Mouse (Mus musculus): ENCODE measurements around the gene Adgb. TPM values are rescaled to one million over a fixed set of nuclear protein-coding genes. Genes with fewer than 3 reads are reported as not detected.

The Adgb gene
- polyA plus RNA-seq, 1 experiment from 2014 or later = 0.08 TPM

DNA sequence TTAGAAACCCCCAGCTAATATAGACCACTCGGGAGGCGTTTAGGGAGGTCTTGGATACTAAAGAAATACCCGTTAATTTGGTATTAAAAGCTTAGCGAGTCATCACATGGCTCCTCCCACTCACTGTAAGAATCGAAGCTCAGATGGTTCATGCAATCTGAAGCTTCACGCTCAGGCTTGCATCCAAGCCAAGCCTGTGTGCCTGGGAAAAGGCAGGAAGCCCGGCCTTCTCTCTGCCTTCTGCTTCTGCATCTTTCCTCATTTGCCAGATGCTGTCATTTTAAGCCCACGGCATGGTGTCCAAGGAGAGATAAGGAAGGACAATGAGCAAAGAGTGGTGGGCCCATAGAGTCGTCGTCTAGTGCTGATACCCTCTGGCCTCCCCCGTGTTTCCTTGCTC is 149.2 kb downstream of the Adgb start:
- ATAC-seq (ENCODE audit: low read depth) = no peak

DNA sequence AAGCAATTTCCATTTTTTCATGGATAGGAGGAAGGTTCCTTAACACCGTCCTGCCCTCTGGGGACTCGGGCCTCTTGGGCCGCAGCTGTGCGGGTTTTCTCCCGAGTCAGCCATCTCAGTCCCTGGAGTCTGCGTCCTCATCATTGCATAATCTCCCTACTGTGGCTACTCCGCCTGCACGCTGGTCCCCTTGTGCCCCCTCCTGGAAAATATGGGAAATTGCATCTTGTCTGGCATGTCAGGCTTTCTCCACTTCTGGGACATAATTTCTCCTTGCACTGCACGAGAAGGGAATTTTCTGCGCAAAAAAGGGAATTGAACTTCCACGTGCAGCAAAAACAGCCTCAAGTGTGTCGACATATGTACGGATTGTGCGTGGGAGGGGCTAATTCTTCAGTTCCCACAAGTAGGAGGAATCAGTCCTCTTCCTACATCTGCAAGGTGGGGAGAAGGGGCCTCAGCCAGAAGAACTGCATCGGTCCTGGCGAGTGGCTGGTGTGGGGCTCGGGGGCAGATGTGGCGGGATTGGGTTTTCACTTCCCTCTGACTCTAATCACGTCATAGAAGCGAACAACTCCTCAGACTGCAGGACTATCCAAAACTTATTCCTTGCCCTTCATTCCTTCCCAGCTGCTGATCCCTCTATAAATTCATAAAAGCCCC is 150.9 kb downstream of the Adgb start:
- H3K4me2 ChIP-seq = peak overlapping the region; percentile 52
- no peaks in the 10 kb centered on the region for H3K27me3 ChIP-seq
- H3K27ac ChIP-seq (replicated peaks) = no peak overlapping the region
- no peaks in the 10 kb centered on the region; the same call in 1 of the 2 replicates for H3K4me1 ChIP-seq (replicated peaks)
- H3K9me3 ChIP-seq = no peaks in the 10 kb centered on the region
- WGBS = 9% methylated on average over 20 of the region's 20 CpGs
- H3K36me3 ChIP-seq = no peaks in the 10 kb centered on the region
- H3K9ac ChIP-seq = peak overlapping the region; percentile 60
- peak; percentile 94 for ATAC-seq (ENCODE audit: low read depth)
- peak overlapping the region; percentile 26 for H3K4me3 ChIP-seq

More for the DNA sequence above, 149.2 kb downstream of the Adgb start:
- no peaks in the 10 kb centered on the region for H3K36me3 ChIP-seq
- H3K9ac ChIP-seq = no peak overlapping the region
- no peaks in the 10 kb centered on the region; the same call in 1 of the 2 replicates for H3K4me1 ChIP-seq (replicated peaks)
- 89% methylated on average over 11 of the region's 11 CpGs for WGBS
- H3K27ac ChIP-seq (replicated peaks) = no peak overlapping the region
- no peak overlapping the region for H3K4me2 ChIP-seq
- H3K4me3 ChIP-seq = no peak overlapping the region
- H3K9me3 ChIP-seq = no peaks in the 10 kb centered on the region
- H3K27me3 ChIP-seq = no peaks in the 10 kb centered on the region

DNA sequence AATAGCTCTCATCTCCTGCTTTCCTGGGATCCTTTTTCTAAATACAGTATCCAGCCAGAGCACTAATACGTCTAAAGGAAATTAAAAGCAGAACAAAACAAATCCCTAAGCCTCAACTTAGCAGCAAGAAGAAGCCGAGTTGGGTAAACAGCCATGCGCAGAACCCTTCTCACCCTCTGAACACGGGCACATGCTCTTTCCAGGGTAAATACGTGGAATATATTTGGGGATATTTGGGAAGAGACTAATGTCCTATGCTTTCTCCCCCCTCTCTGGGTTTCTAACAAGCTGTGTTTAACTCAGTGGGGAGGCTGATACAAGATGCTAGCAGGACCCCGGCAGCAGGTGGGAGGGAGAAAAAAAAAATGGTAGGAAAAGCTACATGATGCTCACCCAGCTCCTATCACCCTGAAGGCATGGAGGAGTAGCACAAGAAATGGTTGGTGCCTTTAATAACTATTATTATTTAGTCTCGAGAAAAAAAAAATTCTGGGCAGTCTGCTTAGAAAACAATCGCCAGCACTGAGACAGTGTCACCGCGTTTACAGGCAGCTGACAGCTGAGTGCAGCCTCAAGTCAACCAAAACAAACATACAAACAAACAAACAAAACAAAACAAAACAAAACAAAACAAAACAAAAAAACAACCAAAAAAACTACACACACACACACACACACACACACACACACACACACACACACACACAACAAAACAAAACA is 151.6 kb downstream of the Adgb start:
- H3K4me2 ChIP-seq = peak overlapping the region; percentile 52
- no peaks in the 10 kb centered on the region for H3K27me3 ChIP-seq
- no peaks in the 10 kb centered on the region for H3K9me3 ChIP-seq
- peak overlapping the region; percentile 41; the same call in 1 of the 2 replicates for H3K9ac ChIP-seq
- 55% methylated on average over 10 of the region's 10 CpGs for WGBS
- H3K27ac ChIP-seq (replicated peaks) = no peak overlapping the region
- no peaks in the 10 kb centered on the region; the same call in 1 of the 2 replicates for H3K4me1 ChIP-seq (replicated peaks)
- H3K36me3 ChIP-seq = no peaks in the 10 kb centered on the region
- H3K4me3 ChIP-seq = peak overlapping the region; percentile 26
- ATAC-seq (ENCODE audit: low read depth) = peak; percentile 52

DNA sequence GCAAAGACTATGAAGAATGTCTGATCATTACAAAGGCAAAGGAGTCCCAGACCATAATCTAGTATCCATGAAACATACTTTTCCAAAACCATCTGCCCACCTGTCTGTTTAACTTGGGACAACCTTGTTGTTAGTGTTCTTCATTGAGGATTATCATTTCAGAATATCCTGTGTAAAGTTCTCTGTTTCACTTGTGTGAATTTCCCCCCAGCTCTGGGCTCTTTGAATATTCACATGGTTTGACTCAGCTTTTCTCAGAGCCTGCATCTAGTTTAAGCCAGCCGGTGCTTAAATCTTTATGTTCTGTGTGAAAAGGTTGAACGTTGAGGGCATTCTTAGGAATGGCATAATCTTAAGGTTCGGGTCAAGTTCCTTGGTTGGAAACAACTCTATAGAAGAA is 154.0 kb downstream of the Adgb start:
- Histone ChIP-seq H3K36me3 (no peaks in the 10 kb centered on the region), H3K9ac (no peak overlapping the region), H3K4me2 (no peak overlapping the region), H3K4me3 (no peak overlapping the region), H3K27ac (replicated peaks) (no peak overlapping the region), H3K9me3 (no peaks in the 10 kb centered on the region), H3K27me3 (no peaks in the 10 kb centered on the region), H3K4me1 (replicated peaks) (no peaks in the 10 kb centered on the region; the same call in 1 of the 2 replicates)
- ATAC-seq (ENCODE audit: low read depth) = no peak
- WGBS = 85% methylated on average over 3 of the region's 3 CpGs

DNA sequence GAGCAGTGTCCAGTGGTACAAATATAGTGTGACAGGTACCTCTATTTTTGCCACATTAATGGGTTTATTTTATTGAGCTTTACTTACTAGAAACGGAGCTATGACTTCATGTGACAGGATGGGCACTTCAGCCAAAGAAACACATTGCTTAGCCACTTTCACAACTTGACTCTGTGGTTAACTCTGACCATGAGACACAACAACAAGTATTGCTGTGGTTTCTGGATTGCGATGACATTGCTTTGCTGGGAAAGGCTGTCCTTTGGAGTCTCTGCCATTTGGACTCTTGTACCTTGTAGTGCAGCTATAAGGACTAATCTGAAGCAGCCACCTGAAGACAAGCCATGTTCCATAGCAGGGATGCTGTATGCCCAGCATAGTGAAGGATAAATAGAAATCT is 156.5 kb downstream of the Adgb start:
- Histone ChIP-seq H3K4me2 (no peak overlapping the region), H3K27ac (replicated peaks) (no peak overlapping the region), H3K36me3 (no peaks in the 10 kb centered on the region), H3K27me3 (no peaks in the 10 kb centered on the region), H3K4me1 (replicated peaks) (no peaks in the 10 kb centered on the region), H3K4me3 (no peak overlapping the region), H3K9ac (no peak overlapping the region), H3K9me3 (no peaks in the 10 kb centered on the region)
- WGBS = 89% methylated on average over 2 of the region's 2 CpGs
- no peak for ATAC-seq (ENCODE audit: low read depth)

DNA sequence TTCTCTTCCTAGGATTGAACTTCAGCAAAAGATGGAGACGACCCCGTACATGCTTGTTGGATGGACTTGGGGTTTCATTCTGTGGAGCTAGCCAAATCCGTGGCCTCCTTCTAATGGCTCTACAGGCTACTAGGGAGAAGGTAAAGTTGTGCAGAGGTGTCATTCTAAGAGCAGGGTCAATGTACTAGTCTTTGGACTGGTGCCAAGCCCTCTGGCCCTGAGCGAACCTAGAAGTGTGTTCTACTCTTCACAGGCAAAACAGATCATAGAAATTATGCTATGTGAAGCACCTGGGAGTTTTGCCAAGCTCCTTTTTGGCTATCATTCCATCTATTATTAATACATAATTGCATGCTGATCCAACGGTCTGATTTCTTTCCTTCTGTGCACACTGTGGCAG is 157.6 kb downstream of the Adgb start:
- no peak for ATAC-seq (ENCODE audit: low read depth)
- Histone ChIP-seq H3K4me3 (no peak overlapping the region), H3K4me2 (no peak overlapping the region), H3K36me3 (no peaks in the 10 kb centered on the region), H3K27me3 (no peaks in the 10 kb centered on the region), H3K27ac (replicated peaks) (no peak overlapping the region), H3K9ac (no peak overlapping the region), H3K9me3 (no peaks in the 10 kb centered on the region), H3K4me1 (replicated peaks) (no peaks in the 10 kb centered on the region)
- 85% methylated on average over 5 of the region's 5 CpGs for WGBS

DNA sequence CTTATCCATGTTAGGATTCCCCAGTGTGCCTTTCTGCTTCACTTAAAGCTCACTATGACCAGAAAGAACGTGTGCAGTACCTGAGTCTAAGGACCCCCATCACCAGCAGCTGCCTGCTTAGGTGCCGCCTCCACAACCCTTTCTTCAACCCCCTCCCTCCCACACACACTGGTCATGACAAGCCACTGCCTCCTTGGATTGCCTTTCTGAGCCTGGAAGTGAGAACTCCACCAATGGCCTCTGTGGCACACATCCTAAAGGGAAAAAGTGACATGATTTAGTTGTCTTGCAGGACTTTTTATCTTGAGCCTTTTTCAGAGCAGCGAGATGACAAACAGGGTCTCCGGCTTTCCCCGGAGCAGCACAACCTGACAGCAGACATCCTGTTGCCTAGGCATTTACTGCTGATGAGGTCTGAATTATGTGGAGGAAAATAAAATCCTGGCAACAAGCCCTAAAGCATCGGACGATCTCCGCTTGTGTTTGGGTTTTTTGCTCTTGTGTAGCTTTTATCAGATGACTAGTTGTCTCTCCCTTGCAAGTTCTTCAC is 162.2 kb downstream of the Adgb start:
- ATAC-seq (ENCODE audit: low read depth) = no peak
- Histone ChIP-seq H3K4me3 (no peak overlapping the region), H3K9me3 (no peaks in the 10 kb centered on the region), H3K36me3 (no peaks in the 10 kb centered on the region), H3K9ac (no peak overlapping the region), H3K4me1 (replicated peaks) (no peaks in the 10 kb centered on the region), H3K27ac (replicated peaks) (no peak overlapping the region), H3K4me2 (no peak overlapping the region), H3K27me3 (no peaks in the 10 kb centered on the region)
- 68% methylated on average over 8 of the region's 8 CpGs for WGBS

DNA sequence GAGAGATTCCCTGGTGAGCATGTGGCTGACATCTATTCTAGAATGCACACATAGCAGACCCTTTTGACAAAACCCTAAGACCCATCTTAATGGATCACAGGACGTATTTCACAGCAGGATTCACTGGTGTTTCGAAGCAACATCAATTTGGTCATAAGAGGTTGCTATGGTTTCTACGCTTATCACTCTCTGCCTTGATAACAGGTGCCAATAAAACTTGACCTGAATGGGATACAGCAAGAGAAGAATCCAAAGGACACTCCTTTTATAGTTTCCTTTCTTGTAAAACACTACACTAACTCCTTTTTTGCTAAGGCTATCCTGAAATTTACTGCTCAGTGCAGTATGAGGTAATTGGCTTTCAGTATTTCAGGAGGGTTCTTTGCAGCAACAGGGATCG is 163.1 kb downstream of the Adgb start:
- H3K27ac ChIP-seq (replicated peaks) = no peak overlapping the region
- no peak overlapping the region for H3K9ac ChIP-seq
- no peaks in the 10 kb centered on the region for H3K9me3 ChIP-seq
- H3K36me3 ChIP-seq = no peaks in the 10 kb centered on the region
- no peak overlapping the region for H3K4me2 ChIP-seq
- no peaks in the 10 kb centered on the region for H3K27me3 ChIP-seq
- ATAC-seq (ENCODE audit: low read depth) = no peak
- WGBS = 66% methylated on average over 4 of the region's 4 CpGs
- no peak overlapping the region for H3K4me3 ChIP-seq
- no peaks in the 10 kb centered on the region for H3K4me1 ChIP-seq (replicated peaks)

DNA sequence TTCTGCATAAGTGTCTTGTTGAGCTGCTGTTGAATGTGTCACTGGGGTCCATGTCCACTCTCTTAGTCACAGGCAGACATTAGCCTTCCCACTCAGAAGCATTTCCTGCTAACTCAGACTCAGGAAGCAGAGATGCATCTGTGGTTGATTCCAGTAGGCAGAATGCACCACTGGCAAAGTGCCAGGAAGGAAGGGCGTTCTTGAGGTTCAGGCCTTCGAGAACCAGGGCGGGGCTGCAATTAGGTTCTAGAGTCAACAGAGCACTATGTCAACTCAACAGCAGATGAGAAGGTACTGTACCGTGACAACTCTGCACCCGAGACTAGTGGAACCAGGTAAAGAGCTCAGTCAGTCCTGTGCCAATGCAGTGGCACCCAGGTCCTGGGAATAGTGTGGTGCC is 164.7 kb downstream of the Adgb start:
- no peaks in the 10 kb centered on the region for H3K9me3 ChIP-seq
- H3K27me3 ChIP-seq = no peaks in the 10 kb centered on the region
- H3K4me2 ChIP-seq = no peak overlapping the region
- no peak for ATAC-seq (ENCODE audit: low read depth)
- 86% methylated on average over 5 of the region's 5 CpGs for WGBS
- no peak overlapping the region for H3K4me3 ChIP-seq
- H3K27ac ChIP-seq (replicated peaks) = no peak overlapping the region
- H3K36me3 ChIP-seq = no peaks in the 10 kb centered on the region
- H3K9ac ChIP-seq = no peak overlapping the region
- no peaks in the 10 kb centered on the region for H3K4me1 ChIP-seq (replicated peaks)

DNA sequence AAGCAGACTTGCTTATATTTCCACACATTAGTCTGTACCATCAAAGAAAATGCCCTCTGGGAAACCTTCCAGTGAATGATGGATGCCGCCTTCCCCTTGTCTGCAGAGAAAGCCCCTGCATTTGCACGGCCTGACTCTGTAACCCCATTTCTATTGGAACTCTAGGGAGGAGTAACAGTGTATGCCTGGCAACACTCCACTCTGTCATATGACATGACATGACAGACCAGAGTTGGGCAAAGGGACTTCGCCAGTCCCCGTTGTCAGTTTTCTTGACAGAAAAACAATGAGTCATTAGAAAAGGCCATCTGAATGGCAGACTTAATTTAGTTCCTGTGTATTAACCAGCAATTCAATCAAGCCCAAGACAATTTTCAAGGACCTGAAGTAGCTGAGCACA is 167.8 kb downstream of the Adgb start:
- Histone ChIP-seq H3K4me1 (replicated peaks) (peaks cover 9% of the 10 kb centered on the region), H3K27me3 (no peaks in the 10 kb centered on the region), H3K4me2 (no peak overlapping the region), H3K27ac (replicated peaks) (no peak overlapping the region), H3K36me3 (no peaks in the 10 kb centered on the region), H3K9ac (no peak overlapping the region), H3K4me3 (no peak overlapping the region), H3K9me3 (no peaks in the 10 kb centered on the region)
- WGBS = 68% methylated on average over 4 of the region's 4 CpGs
- ATAC-seq (ENCODE audit: low read depth) = no peak

DNA sequence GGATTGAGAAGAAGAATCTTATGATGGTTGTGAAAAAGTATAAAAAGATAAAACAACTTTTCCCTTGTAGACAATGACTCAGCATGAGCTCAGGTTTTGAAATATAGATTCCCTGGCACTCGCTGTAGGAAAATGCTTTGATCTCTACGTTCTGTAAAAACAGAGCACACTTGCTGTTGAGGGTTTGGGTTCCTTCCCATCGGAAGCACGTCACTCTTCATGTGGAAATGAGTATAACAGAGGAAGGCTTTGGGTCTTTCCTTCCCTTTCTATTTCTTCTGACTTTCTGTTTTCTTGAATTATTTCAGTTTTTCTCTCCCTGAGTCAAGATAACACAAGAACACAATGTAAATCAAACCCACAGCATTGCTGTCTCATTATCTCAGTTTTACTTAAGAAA is 170.4 kb downstream of the Adgb start:
- Histone ChIP-seq H3K9ac (no peak overlapping the region), H3K4me2 (no peak overlapping the region), H3K27me3 (no peaks in the 10 kb centered on the region), H3K9me3 (no peaks in the 10 kb centered on the region), H3K4me1 (replicated peaks) (peaks cover 9% of the 10 kb centered on the region), H3K4me3 (no peak overlapping the region), H3K27ac (replicated peaks) (no peak overlapping the region), H3K36me3 (no peaks in the 10 kb centered on the region)
- 15% methylated on average over 4 of the region's 4 CpGs for WGBS
- ATAC-seq (ENCODE audit: low read depth) = no peak

DNA sequence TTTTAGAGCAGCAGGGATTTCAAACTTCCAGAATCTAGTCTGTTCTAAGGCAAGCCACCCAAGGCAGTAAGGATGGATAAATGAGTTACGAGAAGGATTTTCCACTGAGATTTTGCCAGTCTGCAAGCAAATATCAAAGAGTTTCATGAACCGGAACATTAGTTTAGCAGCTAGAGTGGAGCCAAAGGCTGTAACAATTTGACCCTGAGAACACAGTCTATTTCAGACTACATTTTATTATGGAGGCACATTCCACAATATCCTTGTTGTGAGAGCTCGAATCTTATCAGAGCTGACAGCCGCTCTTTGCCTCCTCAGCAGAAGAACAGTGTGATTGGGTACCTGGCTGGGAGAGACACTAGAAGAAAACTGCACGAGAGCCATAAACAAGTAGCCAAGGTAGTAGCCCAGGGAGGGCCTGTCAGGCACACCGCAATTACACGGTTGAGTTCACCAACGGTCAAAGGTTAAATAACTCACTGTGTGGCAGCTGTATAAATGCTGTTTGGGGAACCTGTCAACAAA is 171.1 kb downstream of the Adgb start:
- H3K4me2 ChIP-seq = no peak overlapping the region
- H3K9me3 ChIP-seq = no peaks in the 10 kb centered on the region
- H3K36me3 ChIP-seq = no peaks in the 10 kb centered on the region
- H3K4me1 ChIP-seq (replicated peaks) = peaks cover 9% of the 10 kb centered on the region
- H3K4me3 ChIP-seq = no peak overlapping the region
- no peaks in the 10 kb centered on the region for H3K27me3 ChIP-seq
- H3K27ac ChIP-seq (replicated peaks) = no peak overlapping the region; the same call in 1 of the 2 replicates
- 15% methylated on average over 8 of the region's 8 CpGs for WGBS
- H3K9ac ChIP-seq = no peak overlapping the region
- peak; percentile 36; the same call in 1 of the 2 replicates for ATAC-seq (ENCODE audit: low read depth)
